Mouse (Mus musculus) heart, embryonic 14.5 days (tissue): ENCODE measurements around the gene Gm49321. TPM values are rescaled to one million over a fixed set of nuclear protein-coding genes. Genes with fewer than 3 reads are reported as not detected.

Experiments
- ATAC-seq: fragments of 200-750 bp; cut with Nextera tagmentation; 2 replicates; pipeline ENCODE4 v1.8.0; 2017; ENCODE audit warnings: low read depth, moderate TSS enrichment; ENCODE audit not compliant: insufficient number of reproducible peaks, insufficient read depth, low FRiP score
- H3K27ac ChIP-seq, 2 experiments: fragments of 200-500 bp in 1 of 2; fragments of 300-500 bp in 1 of 2; sonication (generic) in 1 of 2; replicated peaks in 1 of 2; 2 replicates each; pipeline ENCODE4 v1.5.1; 2012 to 2014; ENCODE audit warnings: low read depth in 2 of 2, low read length in 2 of 2, control low read depth in 1 of 2, mild to moderate bottlenecking in 1 of 2, mixed read lengths in 1 of 2; ENCODE audit not compliant: control insufficient read depth in 1 of 2, insufficient read depth in 1 of 2
- H3K27me3 ChIP-seq: fragments of 300-500 bp; sonication (generic); 2 replicates; pipeline ENCODE4 v1.6.1; 2014; ENCODE audit warnings: mild to moderate bottlenecking, low read length, control low read depth; ENCODE audit not compliant: control insufficient read depth, insufficient read depth
- H3K36me3 ChIP-seq: fragments of 300-500 bp; sonication (generic); 2 replicates; pipeline ENCODE4 v1.6.1; 2014; ENCODE audit warnings: mild to moderate bottlenecking, control low read depth, low read length, mixed read lengths; ENCODE audit not compliant: control insufficient read depth, insufficient read depth
- H3K4me1 ChIP-seq, 2 experiments: fragments of 200-500 bp in 1 of 2; fragments of 300-500 bp in 1 of 2; sonication (generic) in 1 of 2; 2 replicates each; pipeline ENCODE4 v1.6.1; 2012 to 2014; ENCODE audit warnings: low read length in 2 of 2, control low read depth in 1 of 2, mixed read lengths in 1 of 2; ENCODE audit not compliant: control insufficient read depth in 2 of 2, insufficient read depth in 2 of 2
- H3K4me2 ChIP-seq: fragments of 300-500 bp; sonication (generic); 2 replicates; pipeline ENCODE4 v1.6.1; 2014; ENCODE audit warnings: mild to moderate bottlenecking, low read length
- H3K4me3 ChIP-seq, 2 experiments: fragments of 200-500 bp in 1 of 2; fragments of 300-500 bp in 1 of 2; sonication (generic) in 1 of 2; 2 replicates each; pipeline ENCODE4 v1.5.1; 2012 to 2014; ENCODE audit warnings: low read length in 2 of 2, mild to moderate bottlenecking in 2 of 2, control low read depth in 1 of 2, low read depth in 1 of 2, moderate library complexity in 1 of 2; ENCODE audit not compliant: control insufficient read depth in 1 of 2, insufficient read depth in 1 of 2
- H3K9ac ChIP-seq: fragments of 300-500 bp; sonication (generic); 2 replicates; pipeline ENCODE4 v1.6.1; 2014; ENCODE audit warnings: mild to moderate bottlenecking, low read length
- H3K9me3 ChIP-seq: fragments of 300-500 bp; sonication (generic); 2 replicates; pipeline ENCODE4 v1.6.1; 2016; ENCODE audit warnings: low read length, control low read depth; ENCODE audit not compliant: control insufficient read depth
- WGBS: fragments of 180-500 bp; shearing (Covaris S2); extraction: QIAGEN DNeasy Blood & Tissue Kit; methylation state at CpG from one replicate; pipeline ENCODE4 v1.1.7; 2014; 5-methylcytosine and 5-hydroxymethylcytosine counted together
- polyA plus RNA-seq: library from polyadenylated mRNA; unstranded; fragments of >200 nt; fragmentation: Nextera tagmentation; extraction: Ambion mirVana; gene quantifications from 2 replicates; pipeline ENCODE4 v1.2.1, GENCODE M21; 2014

The Gm49321 gene
- polyA plus RNA-seq, 1 experiment from 2014 or later, result 13.1 TPM

- no peak for ATAC-seq
- H3K4me1 ChIP-seq, result no peaks in the 10 kb centered on the region
- no peaks in the 10 kb centered on the region for H3K27me3 ChIP-seq
- no peak overlapping the region for H3K4me3 ChIP-seq
- no peak overlapping the region for H3K9ac ChIP-seq
- no peaks in the 10 kb centered on the region for H3K9me3 ChIP-seq
- WGBS, result 73% methylated on average over 2 of the region's 2 CpGs
- H3K4me2 ChIP-seq, result no peak overlapping the region
- no peak overlapping the region for H3K27ac ChIP-seq
- no peaks in the 10 kb centered on the region for H3K36me3 ChIP-seq
These were observed 39.2 kb upstream of the Gm49321 start for GRCm38 (mm10) chr12:73898281-73898680.

- H3K27ac ChIP-seq, result no peak overlapping the region
- no peaks in the 10 kb centered on the region for H3K27me3 ChIP-seq
- H3K9ac ChIP-seq, result no peak overlapping the region
- no peaks in the 10 kb centered on the region for H3K36me3 ChIP-seq
- no peak overlapping the region for H3K4me2 ChIP-seq
- no peak for ATAC-seq
- WGBS, result 67% methylated on average over 5 of the region's 5 CpGs
- H3K4me3 ChIP-seq, result no peak overlapping the region
- H3K9me3 ChIP-seq, result no peaks in the 10 kb centered on the region
- peaks cover 3 to 9% of the 10 kb centered on the region in 2 experiments; a peak in 3 of 4 replicates for H3K4me1 ChIP-seq
These were observed 33.1 kb upstream of the Gm49321 start for GRCm38 (mm10) chr12:73904133-73904934.

DNA sequence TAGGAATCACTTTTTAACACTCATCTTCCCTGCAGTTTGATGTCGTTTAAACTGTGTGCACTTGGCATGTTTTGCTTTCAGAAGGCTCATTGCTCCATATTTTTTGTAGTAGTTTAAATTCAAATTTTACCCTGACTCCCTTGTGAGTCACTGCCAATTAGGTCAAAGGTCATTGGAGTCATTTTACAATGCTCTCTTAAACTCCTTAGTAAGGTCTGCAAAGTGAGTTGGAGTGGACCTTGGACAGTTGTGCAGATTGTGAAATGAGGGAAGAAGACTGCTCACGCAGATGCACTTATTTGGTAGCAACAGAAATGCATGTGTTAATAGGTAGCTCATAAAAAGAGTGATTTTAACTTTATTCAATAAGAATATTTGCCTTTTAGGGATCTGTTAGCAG is 32.4 kb upstream of the Gm49321 start:
- Histone ChIP-seq H3K9me3 (no peaks in the 10 kb centered on the region), H3K4me2 (no peak overlapping the region), H3K9ac (no peak overlapping the region), H3K36me3 (no peaks in the 10 kb centered on the region), H3K27ac (no peak overlapping the region), H3K27me3 (no peaks in the 10 kb centered on the region), H3K4me1 (peaks cover 3 to 9% of the 10 kb centered on the region in 2 experiments; a peak in 3 of 4 replicates), H3K4me3 (no peak overlapping the region)
- WGBS, result 52% methylated on average over 2 of the region's 2 CpGs
- ATAC-seq, result no peak

- Histone ChIP-seq H3K27me3 (no peaks in the 10 kb centered on the region), H3K9ac (no peak overlapping the region), H3K4me3 (no peak overlapping the region), H3K36me3 (no peaks in the 10 kb centered on the region), H3K4me2 (no peak overlapping the region), H3K27ac (no peak overlapping the region), H3K4me1 (peaks cover 3 to 12% of the 10 kb centered on the region in 2 experiments), H3K9me3 (no peaks in the 10 kb centered on the region)
- 77% methylated on average over 4 of the region's 4 CpGs for WGBS
- ATAC-seq, result no peak
These were observed 31.9 kb upstream of the Gm49321 start for GRCm38 (mm10) chr12:73905555-73905954.

DNA sequence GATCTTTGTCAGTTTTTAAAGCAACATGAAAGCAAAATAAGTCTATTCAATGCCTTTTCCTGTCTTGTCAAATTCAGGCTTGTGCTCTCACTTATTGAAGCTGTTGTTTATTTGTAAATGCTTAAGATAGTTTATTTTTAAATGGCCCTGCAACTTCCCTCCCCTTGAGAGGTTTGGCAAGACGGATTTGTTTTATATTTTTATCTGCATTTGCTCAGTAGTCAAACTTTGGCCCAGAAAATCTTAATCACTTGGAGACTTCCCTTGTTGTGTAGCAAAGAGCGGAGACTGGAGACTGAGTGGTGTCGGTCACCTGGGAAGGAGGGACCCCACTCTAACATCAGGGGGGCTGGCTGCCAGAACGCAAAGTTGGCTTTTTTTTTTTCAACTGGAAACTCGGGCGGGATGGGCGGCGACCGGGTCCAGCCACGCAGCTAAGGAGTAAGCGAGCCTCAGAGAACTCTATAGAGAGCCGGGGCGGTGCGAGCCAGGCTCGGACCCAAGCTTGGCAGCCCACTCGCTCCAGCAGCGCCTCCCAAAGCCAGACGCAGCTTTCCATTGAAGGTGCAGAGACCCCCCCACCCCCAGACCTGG is 30.3 kb upstream of the Gm49321 start:
- WGBS, result 1% methylated on average over 18 of the region's 18 CpGs

DNA sequence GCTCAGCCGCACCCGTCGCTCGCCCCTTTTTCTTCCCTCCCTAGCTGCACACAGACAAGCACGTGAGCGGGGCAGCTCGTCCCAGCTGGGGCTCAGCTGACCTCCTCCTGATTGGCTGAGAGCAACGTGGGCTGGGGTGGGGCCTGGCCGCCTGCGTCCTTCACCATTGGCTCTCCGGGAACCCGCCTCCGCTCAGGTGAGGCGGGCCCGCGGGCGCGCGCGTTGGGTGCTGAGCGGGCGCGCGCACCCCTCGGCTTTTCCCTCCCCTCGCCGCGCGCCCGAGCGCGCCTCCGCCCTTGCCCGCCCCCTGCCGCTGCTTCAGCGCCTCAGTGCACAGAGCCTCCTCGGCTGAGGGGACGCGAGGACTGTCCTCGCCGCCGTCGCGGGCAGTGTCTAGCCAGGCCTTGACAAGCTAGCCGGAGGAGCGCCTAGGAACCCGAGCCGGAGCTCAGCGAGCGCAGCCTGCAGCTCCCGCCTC is 29.7 kb upstream of the Gm49321 start:
- WGBS, result under 1% methylated on average over 48 of the region's 51 CpGs
- Histone ChIP-seq H3K4me2 (peak overlapping the region; percentile 64), H3K4me1 (peaks cover 3 to 15% of the 10 kb centered on the region in 2 experiments), H3K27ac (peak overlapping the region; percentile 98 to 100), H3K9ac (peak overlapping the region; percentile 100), H3K9me3 (no peaks in the 10 kb centered on the region), H3K36me3 (no peaks in the 10 kb centered on the region), H3K27me3 (no peaks in the 10 kb centered on the region), H3K4me3 (peak overlapping the region; percentile 70 to 97)
- peak; percentile 98 for ATAC-seq

More for the DNA sequence above, 30.3 kb upstream of the Gm49321 start:
- H3K27me3 ChIP-seq, result no peaks in the 10 kb centered on the region
- peak overlapping the region; percentile 40 to 60 for H3K4me3 ChIP-seq
- H3K27ac ChIP-seq, result peak overlapping the region; percentile 95 to 100
- peak overlapping the region; percentile 65 for H3K9ac ChIP-seq
- H3K4me1 ChIP-seq, result peaks cover 3 to 15% of the 10 kb centered on the region in 2 experiments
- H3K36me3 ChIP-seq, result no peaks in the 10 kb centered on the region
- no peaks in the 10 kb centered on the region for H3K9me3 ChIP-seq
- peak overlapping the region; percentile 64 for H3K4me2 ChIP-seq
- no peak; the same call in 1 of the 2 replicates for ATAC-seq

- ATAC-seq, result peak; percentile 55
- under 1% methylated on average over 66 of the region's 76 CpGs for WGBS
- peaks cover 3 to 15% of the 10 kb centered on the region in 2 experiments for H3K4me1 ChIP-seq
- no peaks in the 10 kb centered on the region for H3K36me3 ChIP-seq
- H3K9ac ChIP-seq, result peak overlapping the region; percentile 100
- no peaks in the 10 kb centered on the region for H3K27me3 ChIP-seq
- H3K9me3 ChIP-seq, result no peaks in the 10 kb centered on the region
- H3K4me3 ChIP-seq, result peak overlapping the region; percentile 70 to 97
- peak overlapping the region; percentile 98 to 100 for H3K27ac ChIP-seq
- peak overlapping the region; percentile 64 for H3K4me2 ChIP-seq
These were observed 29.0 kb upstream of the Gm49321 start for GRCm38 (mm10) chr12:73908274-73909012.
